Mouse (Mus musculus) heart, embryonic 16.5 days (tissue): ENCODE measurements around the gene Chrm5. TPM values are rescaled to one million over a fixed set of nuclear protein-coding genes. Genes with fewer than 3 reads are reported as not detected.

Source experiments
- ATAC-seq: fragments of 200-750 bp; cut with Nextera tagmentation; replicated peaks from 2 replicates; pipeline ENCODE4 v1.8.0; 2017; ENCODE audit warnings: moderate number of reproducible peaks; ENCODE audit not compliant: insufficient read depth, low FRiP score; ENCODE audit errors: extremely low read depth
- H3K27ac ChIP-seq: fragments of 300-500 bp; sonication (generic); 2 replicates; pipeline ENCODE4 v1.5.1; 2014; ENCODE audit warnings: mild to moderate bottlenecking, low read length, control low read depth, moderate library complexity
- H3K27me3 ChIP-seq: fragments of 300-500 bp; sonication (generic); 2 replicates; pipeline ENCODE4 v1.6.1; 2014; ENCODE audit warnings: low read length, mixed read lengths; ENCODE audit not compliant: control insufficient read depth, insufficient read depth
- H3K36me3 ChIP-seq: fragments of 300-500 bp; sonication (generic); 2 replicates; pipeline ENCODE4 v1.6.1; 2014; ENCODE audit not compliant: control insufficient read depth, insufficient read depth
- H3K4me1 ChIP-seq: fragments of 300-500 bp; sonication (generic); 2 replicates; pipeline ENCODE4 v1.6.1; 2014; ENCODE audit warnings: low read length, mixed read lengths; ENCODE audit not compliant: control insufficient read depth, insufficient read depth
- H3K4me2 ChIP-seq: fragments of 300-500 bp; sonication (generic); 2 replicates; pipeline ENCODE4 v1.6.1; 2014; ENCODE audit warnings: low read depth, mild to moderate bottlenecking, control low read depth, low read length
- H3K4me3 ChIP-seq: fragments of 300-500 bp; sonication (generic); 2 replicates; pipeline ENCODE4 v1.5.1; 2014; ENCODE audit warnings: mild to moderate bottlenecking, control low read depth, low read length
- H3K9ac ChIP-seq: fragments of 300-500 bp; sonication (generic); 2 replicates; pipeline ENCODE4 v1.6.1; 2014; ENCODE audit warnings: low read length, control low read depth
- H3K9me3 ChIP-seq: fragments of 300-500 bp; sonication (generic); replicated peaks from 2 replicates; pipeline ENCODE4 v1.6.1; 2016; ENCODE audit warnings: low read length; ENCODE audit not compliant: control insufficient read depth
- WGBS: fragments of 180-500 bp; shearing (Covaris S2); extraction: QIAGEN DNeasy Blood & Tissue Kit; methylation state at CpG from one replicate; pipeline ENCODE4 v1.1.7; 2014; 5-methylcytosine and 5-hydroxymethylcytosine counted together
- polyA plus RNA-seq: library from polyadenylated mRNA; unstranded; fragments of >200 nt; fragmentation: Nextera tagmentation; extraction: Ambion mirVana; gene quantifications from 2 replicates; pipeline ENCODE4 v1.2.1, GENCODE M21; 2015

Gene Chrm5
- polyA plus RNA-seq, 1 experiment from 2014 or later: not detected

- no peak for ATAC-seq
- H3K27ac ChIP-seq: no peak overlapping the region
- H3K4me2 ChIP-seq: no peak overlapping the region
- no peak overlapping the region for H3K9ac ChIP-seq
- no peaks in the 10 kb centered on the region for H3K36me3 ChIP-seq
- WGBS: 83% methylated on average over 11 of the region's 11 CpGs
- H3K9me3 ChIP-seq: no peaks in the 10 kb centered on the region
- peaks cover 11% of the 10 kb centered on the region for H3K4me1 ChIP-seq
- no peaks in the 10 kb centered on the region for H3K27me3 ChIP-seq
- H3K4me3 ChIP-seq: no peak overlapping the region
These were observed 10.1 kb upstream of the Chrm5 start for GRCm38 (mm10) chr2:112490483-112491196.

GRCm38 (mm10) chr2:112484886-112485285 is 4.3 kb upstream of the Chrm5 start:
- Histone ChIP-seq H3K9ac (no peak overlapping the region), H3K4me2 (no peak overlapping the region), H3K36me3 (no peaks in the 10 kb centered on the region), H3K9me3 (no peaks in the 10 kb centered on the region), H3K4me1 (no peaks in the 10 kb centered on the region), H3K27ac (no peak overlapping the region), H3K27me3 (no peaks in the 10 kb centered on the region), H3K4me3 (no peak overlapping the region)
- WGBS: 24% methylated on average over 2 of the region's 2 CpGs
- ATAC-seq: peak; percentile 58; the same call in 1 of the 2 replicates

GRCm38 (mm10) chr2:112483334-112483651 is 2.7 kb upstream of the Chrm5 start:
- H3K27ac ChIP-seq: no peak overlapping the region
- no peak overlapping the region for H3K9ac ChIP-seq
- no peak overlapping the region for H3K4me3 ChIP-seq
- H3K9me3 ChIP-seq: no peaks in the 10 kb centered on the region
- no peaks in the 10 kb centered on the region for H3K27me3 ChIP-seq
- no peaks in the 10 kb centered on the region for H3K4me1 ChIP-seq
- H3K4me2 ChIP-seq: no peak overlapping the region
- no peaks in the 10 kb centered on the region for H3K36me3 ChIP-seq
- ATAC-seq: no peak
- 48% methylated on average over 2 of the region's 2 CpGs for WGBS

GRCm38 (mm10) chr2:112482533-112483333 is 2.2 kb upstream of the Chrm5 start:
- no peak for ATAC-seq
- H3K27ac ChIP-seq: no peak overlapping the region

GRCm38 (mm10) chr2:112481564-112481963 is 995 bp upstream of the Chrm5 start:
- 0% methylated on average over 2 of the region's 2 CpGs for WGBS
- Histone ChIP-seq H3K36me3 (no peaks in the 10 kb centered on the region), H3K27me3 (no peaks in the 10 kb centered on the region), H3K9me3 (no peaks in the 10 kb centered on the region), H3K4me1 (no peaks in the 10 kb centered on the region), H3K9ac (no peak overlapping the region), H3K27ac (no peak overlapping the region), H3K4me2 (no peak overlapping the region), H3K4me3 (no peak overlapping the region)
- no peak for ATAC-seq

More at GRCm38 (mm10) chr2:112482533-112483333, 2.2 kb upstream of the Chrm5 start:
- 64% methylated on average over 5 of the region's 5 CpGs for WGBS
- no peaks in the 10 kb centered on the region for H3K9me3 ChIP-seq
- no peak overlapping the region for H3K9ac ChIP-seq
- no peaks in the 10 kb centered on the region for H3K36me3 ChIP-seq
- H3K4me1 ChIP-seq: no peaks in the 10 kb centered on the region
- H3K27me3 ChIP-seq: no peaks in the 10 kb centered on the region
- no peak overlapping the region for H3K4me3 ChIP-seq
- H3K4me2 ChIP-seq: no peak overlapping the region

GRCm38 (mm10) chr2:112476554-112476953 is 4.0 kb downstream of the Chrm5 start:
- no peaks in the 10 kb centered on the region for H3K36me3 ChIP-seq
- no peaks in the 10 kb centered on the region for H3K9me3 ChIP-seq
- H3K27me3 ChIP-seq: no peaks in the 10 kb centered on the region
- H3K4me3 ChIP-seq: no peak overlapping the region
- H3K4me2 ChIP-seq: no peak overlapping the region
- H3K27ac ChIP-seq: no peak overlapping the region
- no peak for ATAC-seq
- WGBS: 72% methylated on average over 6 of the region's 6 CpGs
- H3K4me1 ChIP-seq: no peaks in the 10 kb centered on the region; the same call in 1 of the 2 replicates
- H3K9ac ChIP-seq: no peak overlapping the region

GRCm38 (mm10) chr2:112474997-112475724 is 5.4 kb downstream of the Chrm5 start:
- no peak for ATAC-seq
- no peaks in the 10 kb centered on the region for H3K9me3 ChIP-seq
- H3K36me3 ChIP-seq: no peaks in the 10 kb centered on the region
- H3K9ac ChIP-seq: no peak overlapping the region
- no peak overlapping the region for H3K4me3 ChIP-seq
- H3K4me2 ChIP-seq: no peak overlapping the region
- 61% methylated on average over 5 of the region's 5 CpGs for WGBS
- no peak overlapping the region for H3K27ac ChIP-seq
- no peaks in the 10 kb centered on the region for H3K27me3 ChIP-seq
- peaks cover 6% of the 10 kb centered on the region for H3K4me1 ChIP-seq

- Histone ChIP-seq H3K27me3 (no peaks in the 10 kb centered on the region), H3K27ac (no peak overlapping the region), H3K9ac (no peak overlapping the region), H3K4me1 (peaks cover 7% of the 10 kb centered on the region), H3K36me3 (peaks cover 15% of the 10 kb centered on the region), H3K4me2 (no peak overlapping the region), H3K4me3 (no peak overlapping the region), H3K9me3 (no peaks in the 10 kb centered on the region)
- ATAC-seq: no peak
- WGBS: 90% methylated on average over 2 of the region's 2 CpGs
These were observed 8.5 kb downstream of the Chrm5 start for GRCm38 (mm10) chr2:112472076-112472475.

- H3K4me3 ChIP-seq: no peak overlapping the region
- H3K27me3 ChIP-seq: no peaks in the 10 kb centered on the region
- H3K4me1 ChIP-seq: peaks cover 7% of the 10 kb centered on the region
- H3K27ac ChIP-seq: peak overlapping the region; percentile 72
- no peak overlapping the region for H3K9ac ChIP-seq
- ATAC-seq: peak; percentile 63
- 49% methylated on average over 5 of the region's 5 CpGs for WGBS
- no peak overlapping the region for H3K4me2 ChIP-seq
- no peaks in the 10 kb centered on the region for H3K9me3 ChIP-seq
- H3K36me3 ChIP-seq: peaks cover 18% of the 10 kb centered on the region
These were observed 9.6 kb downstream of the Chrm5 start for GRCm38 (mm10) chr2:112470961-112471381.
